Mouse (Mus musculus): Measurements from ENCODE around the gene Frmpd3. TPM values are rescaled to one million over a fixed set of nuclear protein-coding genes. Genes with fewer than 3 reads are reported as not detected.

Gene Frmpd3
- polyA plus RNA-seq, 1 experiment, result 0.27 TPM

GRCm38 (mm10) chrX:140456279-140456731, 114.2 kb downstream of the Frmpd3 start, which contains the start of gene Prps1:
TSS of gene Prps1 (plus strand) at chrX:140456613.
- no peak for DNase-seq (ENCODE audit: low read depth)

DNA sequence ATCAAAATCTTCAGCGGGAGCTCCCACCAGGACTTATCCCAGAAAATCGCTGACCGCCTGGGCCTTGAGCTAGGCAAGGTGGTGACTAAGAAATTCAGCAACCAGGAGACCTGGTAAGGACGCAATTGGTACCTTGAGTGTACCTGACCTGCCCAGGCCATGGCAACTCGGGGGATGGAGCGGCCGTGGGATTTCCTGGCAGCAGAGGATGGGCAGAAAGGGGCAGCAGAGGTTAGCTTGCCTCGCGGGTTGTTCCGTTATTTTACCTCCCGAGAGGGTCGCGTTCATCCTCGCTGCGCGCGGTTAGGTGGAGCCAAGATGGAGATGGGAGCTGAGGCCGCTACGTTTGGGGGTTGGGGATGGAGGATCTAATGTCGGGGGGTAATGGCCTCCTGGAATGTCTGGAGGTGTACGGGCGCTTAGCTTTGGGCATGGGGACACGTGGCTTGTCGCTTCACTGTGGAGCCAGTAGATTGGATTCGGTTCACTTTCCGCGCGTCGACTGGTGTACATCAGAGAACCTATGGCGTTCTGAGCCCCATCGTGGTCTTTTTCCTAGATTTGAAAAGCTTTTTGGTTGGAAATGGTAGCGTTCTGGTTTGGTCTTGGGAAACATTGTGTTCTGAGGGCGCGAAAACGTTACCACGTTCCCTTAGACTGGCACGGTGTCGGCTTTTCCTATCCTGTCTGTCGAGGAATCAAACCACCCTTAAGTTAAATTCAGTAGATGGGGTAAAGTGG, 114.9 kb downstream of the Frmpd3 start:
- DNase-seq (ENCODE audit: low read depth), result no peak

GRCm38 (mm10) chrX:140457502-140457901, 115.4 kb downstream of the Frmpd3 start:
- no peak for DNase-seq (ENCODE audit: low read depth)

- DNase-seq (ENCODE audit: low read depth), result no peak
Measured at GRCm38 (mm10) chrX:140478231-140478630, 136.2 kb downstream of the Frmpd3 start.

- no peak for DNase-seq (ENCODE audit: low read depth)
Measured at GRCm38 (mm10) chrX:140479171-140479570, 137.1 kb downstream of the Frmpd3 start.

Other genes starting within 250 kb of the Frmpd3 start
- 16.5 and 17.8 TPM in 2 replicates for gene Prps1, start 114.3 kb downstream of the Frmpd3 start, polyA plus RNA-seq (2012; rRNA removed)